Mouse (Mus musculus) small intestine, adult 2 months (tissue): ENCODE data around the gene Mst1. TPM values are rescaled to one million over a fixed set of nuclear protein-coding genes. Genes with fewer than 3 reads are reported as not detected.
A peak's percentile ranks its signal among the peaks of the same experiment; 100 is the strongest.

Experiments used
- H3K27ac ChIP-seq: fragments of 200-500 bp; 2 replicates; pipeline ENCODE4 v1.5.1; 2012; ENCODE audit warnings: low read depth, low read length, control low read depth, inconsistent platforms; ENCODE audit not compliant: insufficient read depth
- H3K27me3 ChIP-seq: fragments of 200-500 bp; 2 replicates; pipeline ENCODE4 v1.6.1; 2012; ENCODE audit warnings: mild to moderate bottlenecking, moderate library complexity, low read length, inconsistent platforms; ENCODE audit not compliant: control insufficient read depth, insufficient read depth
- H3K36me3 ChIP-seq: fragments of 200-500 bp; 2 replicates; pipeline ENCODE4 v1.6.1; 2012; ENCODE audit warnings: mild to moderate bottlenecking, low read length, control low read depth, inconsistent platforms; ENCODE audit not compliant: control insufficient read depth, insufficient read depth
- H3K4me1 ChIP-seq: fragments of 200-500 bp; 2 replicates; pipeline ENCODE4 v1.6.1; 2012; ENCODE audit warnings: low read length, inconsistent platforms, mixed read lengths; ENCODE audit not compliant: control insufficient read depth, insufficient read depth, insufficient read length
- H3K4me3 ChIP-seq: fragments of 200-500 bp; 2 replicates; pipeline ENCODE4 v1.5.1; 2012; ENCODE audit warnings: low read depth, mild to moderate bottlenecking, control low read depth, inconsistent platforms, low read length, moderate library complexity
- CTCF ChIP-seq: fragments of 200-500 bp; IDR thresholded peaks from 2 replicates; pipeline ENCODE4 v1.5.1; 2012; ENCODE audit warnings: low read depth, mild to moderate bottlenecking, control low read depth, inconsistent platforms, low read length, moderate library complexity, mixed read lengths; ENCODE audit not compliant: insufficient replicate concordance, insufficient read length; ENCODE audit errors: extremely low read depth
- POLR2A ChIP-seq: fragments of 200-500 bp; IDR thresholded peaks from 2 replicates; pipeline ENCODE4 v1.6.1; 2012; ENCODE audit warnings: low read depth, mild to moderate bottlenecking, control low read depth, inconsistent platforms, low read length, moderate library complexity
- WGBS: fragments of 180-500 bp; shearing (Covaris S2); methylation state at CpG from one replicate; pipeline ENCODE4 v1.1.7; 2018; 5-methylcytosine and 5-hydroxymethylcytosine counted together
- polyA plus RNA-seq: library from polyadenylated mRNA; depleted of rRNA; stranded (reverse); fragments of >200 nt; gene quantifications from 2 replicates; pipeline ENCODE4 v1.2.3, GENCODE M21; 2012

Mst1 gene
- polyA plus RNA-seq, 1 experiment = 0.35 TPM

DNA sequence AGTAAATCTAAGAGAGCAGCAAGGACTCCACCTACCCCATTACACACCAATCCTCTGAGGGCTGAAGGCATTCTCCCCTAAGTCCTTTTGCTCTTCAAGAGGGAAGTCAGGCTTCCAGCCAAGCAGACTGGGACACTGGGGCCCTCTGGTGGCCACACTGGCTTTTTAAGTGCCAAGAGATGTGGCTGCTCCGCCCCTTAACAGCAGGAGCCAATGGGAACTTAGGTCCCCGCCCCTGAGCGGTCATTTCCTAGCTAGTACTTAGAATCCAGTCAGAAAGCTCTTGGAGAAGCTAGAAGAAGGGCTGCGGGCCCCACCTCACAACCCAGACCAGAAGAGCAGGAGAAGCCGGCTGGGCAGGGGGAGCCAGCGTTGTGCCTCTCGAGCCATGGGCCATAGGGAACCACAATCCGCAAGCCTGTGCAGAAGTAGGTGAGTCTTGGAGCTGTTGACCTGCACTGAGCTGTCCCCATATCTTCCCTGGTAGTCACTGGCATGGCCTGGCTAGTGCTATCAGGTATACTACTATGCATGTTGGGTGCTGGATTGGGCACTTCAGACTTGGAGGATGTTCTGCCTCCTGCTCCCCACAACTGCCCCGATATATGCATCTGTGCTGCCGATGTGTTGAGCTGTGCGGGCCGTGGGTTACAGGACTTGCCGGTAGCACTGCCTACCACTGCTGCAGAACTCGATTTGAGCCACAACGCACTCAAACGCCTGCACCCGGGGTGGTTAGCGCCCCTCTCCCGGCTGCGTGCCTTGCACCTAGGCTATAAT is 27.2 kb upstream of the Mst1 start, which contains the start of gene Amigo3:
Gene Amigo3 (plus strand): TSS at position 275 of the 780 bp plus-strand sequence.
- Histone ChIP-seq H3K4me3 (peak within 1 kb of the TSS; percentile 41), H3K27ac (peak within 1 kb of the TSS; percentile 44), H3K27me3 (no peaks in the 10 kb centered on the region), H3K36me3 (peaks cover 55% of the 10 kb centered on the region), H3K4me1 (peaks cover 24% of the 10 kb centered on the region)
- TF ChIP-seq POLR2A = peak; percentile 35; the same call in 1 of the 2 replicates
- TF ChIP-seq CTCF = peak; percentile 95
- 33% methylated on average over 20 of the region's 20 CpGs for WGBS

DNA sequence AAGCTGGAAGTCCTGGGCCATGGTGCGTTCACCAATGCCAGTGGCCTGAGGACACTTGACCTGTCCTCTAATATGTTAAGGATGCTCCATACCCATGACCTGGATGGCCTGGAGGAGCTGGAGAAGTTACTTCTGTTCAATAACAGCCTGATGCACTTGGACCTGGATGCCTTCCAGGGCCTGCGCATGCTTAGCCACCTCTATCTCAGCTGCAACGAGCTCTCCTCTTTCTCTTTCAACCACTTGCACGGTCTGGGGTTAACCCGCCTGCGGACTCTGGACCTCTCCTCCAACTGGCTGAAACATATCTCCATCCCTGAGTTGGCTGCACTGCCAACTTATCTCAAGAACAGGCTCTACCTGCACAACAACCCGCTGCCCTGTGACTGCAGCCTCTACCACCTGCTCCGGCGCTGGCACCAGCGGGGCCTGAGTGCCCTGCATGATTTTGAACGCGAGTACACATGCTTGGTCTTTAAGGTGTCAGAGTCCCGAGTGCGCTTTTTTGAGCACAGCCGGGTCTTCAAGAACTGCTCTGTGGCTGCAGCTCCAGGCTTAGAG is 26.5 kb upstream of the Mst1 start:
- WGBS = 29% methylated on average over 15 of the region's 15 CpGs
- H3K27ac ChIP-seq = peak overlapping the region; percentile 44

DNA sequence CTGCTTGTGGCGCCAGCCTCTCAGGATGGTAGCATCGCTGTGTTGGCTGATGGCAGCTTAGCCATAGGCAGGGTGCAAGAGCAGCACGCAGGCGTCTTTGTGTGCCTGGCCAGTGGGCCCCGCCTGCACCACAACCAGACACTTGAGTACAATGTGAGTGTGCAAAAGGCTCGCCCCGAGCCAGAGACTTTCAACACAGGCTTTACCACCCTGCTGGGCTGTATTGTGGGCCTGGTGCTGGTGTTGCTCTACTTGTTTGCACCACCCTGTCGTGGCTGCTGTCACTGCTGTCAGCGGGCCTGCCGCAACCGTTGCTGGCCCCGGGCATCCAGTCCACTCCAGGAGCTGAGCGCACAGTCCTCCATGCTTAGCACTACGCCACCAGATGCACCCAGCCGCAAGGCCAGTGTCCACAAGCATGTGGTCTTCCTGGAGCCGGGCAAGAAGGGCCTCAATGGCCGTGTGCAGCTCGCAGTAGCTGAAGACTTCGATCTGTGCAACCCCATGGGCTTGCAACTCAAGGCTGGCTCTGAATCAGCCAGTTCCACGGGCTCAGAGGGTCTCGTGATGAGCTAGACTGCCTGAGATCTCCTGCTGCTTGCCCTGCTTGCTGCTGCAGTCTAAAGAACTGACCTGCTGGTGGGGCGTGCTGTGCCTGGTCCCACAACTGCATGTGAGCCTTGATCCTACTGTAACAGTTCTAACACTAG is 25.8 kb upstream of the Mst1 start:
- Histone ChIP-seq H3K27ac (no peak overlapping the region), H3K36me3 (peaks cover 66% of the 10 kb centered on the region), H3K27me3 (no peaks in the 10 kb centered on the region), H3K4me3 (no peak overlapping the region), H3K4me1 (peaks cover 20% of the 10 kb centered on the region)
- TF ChIP-seq POLR2A = no peak
- TF ChIP-seq CTCF = no peak
- WGBS = 72% methylated on average over 22 of the region's 22 CpGs

More for the DNA sequence above, 26.5 kb upstream of the Mst1 start:
- peaks cover 62% of the 10 kb centered on the region for H3K36me3 ChIP-seq
- H3K27me3 ChIP-seq = no peaks in the 10 kb centered on the region
- H3K4me3 ChIP-seq = no peak overlapping the region
- H3K4me1 ChIP-seq = peaks cover 20% of the 10 kb centered on the region
- no peak for TF ChIP-seq CTCF
- TF ChIP-seq POLR2A = peak; percentile 9; the same call in 1 of the 2 replicates

DNA sequence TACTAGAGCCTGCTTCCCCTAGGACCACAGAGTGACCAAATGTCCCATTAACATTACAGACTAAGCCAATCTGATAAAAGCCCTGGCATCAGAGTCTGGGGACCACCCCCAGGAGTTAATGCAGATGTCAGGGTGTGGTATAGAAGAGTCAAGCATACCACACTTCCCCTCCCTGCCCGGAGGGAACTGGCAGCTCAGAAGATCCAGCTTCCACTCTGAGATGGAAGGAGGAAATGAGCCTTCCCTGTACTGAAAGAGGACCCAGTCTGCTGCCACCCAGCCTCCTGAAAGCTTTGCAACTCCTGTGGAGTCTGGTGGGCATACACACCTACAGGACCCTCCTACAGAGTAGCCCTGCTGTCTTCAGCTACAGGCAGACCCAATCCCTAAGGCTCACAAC is 25.2 kb upstream of the Mst1 start:
- peaks cover 68% of the 10 kb centered on the region for H3K36me3 ChIP-seq
- WGBS = 39% methylated on average over 1 of the region's 1 CpGs
- H3K4me3 ChIP-seq = no peak overlapping the region
- H3K27ac ChIP-seq = no peak overlapping the region
- H3K4me1 ChIP-seq = peaks cover 20% of the 10 kb centered on the region
- TF ChIP-seq CTCF = no peak
- TF ChIP-seq POLR2A = no peak
- no peaks in the 10 kb centered on the region for H3K27me3 ChIP-seq

DNA sequence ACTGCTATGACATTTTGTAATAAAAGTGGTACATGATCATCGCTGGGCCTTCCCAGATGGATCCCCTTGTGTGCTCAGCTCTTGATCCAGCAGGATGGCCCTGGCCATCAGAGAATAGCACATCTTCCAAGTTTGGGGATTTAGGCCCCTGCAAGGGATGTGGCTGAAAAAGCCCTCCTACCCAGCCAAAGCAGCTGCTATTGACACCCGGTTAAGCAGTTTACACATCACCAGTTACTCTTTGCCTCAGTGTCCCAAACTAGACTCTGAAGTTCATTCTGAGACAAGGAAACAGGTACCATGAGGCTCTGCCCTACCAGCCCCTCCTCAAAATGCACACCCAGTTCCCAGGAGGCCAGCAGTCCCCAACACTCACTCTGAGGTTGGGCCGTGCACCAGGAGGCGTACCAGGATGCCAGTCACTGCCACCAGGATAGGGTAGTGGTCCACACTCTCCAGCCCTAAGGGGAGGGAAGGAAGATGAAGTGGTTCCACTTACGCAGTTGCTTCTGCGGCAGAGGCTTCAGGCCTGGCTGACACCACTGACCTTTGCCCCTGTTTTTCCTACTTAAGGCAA is 24.5 kb upstream of the Mst1 start:
- no peak for TF ChIP-seq CTCF
- no peak for TF ChIP-seq POLR2A
- 90% methylated on average over 6 of the region's 6 CpGs for WGBS
- peaks cover 65% of the 10 kb centered on the region for H3K36me3 ChIP-seq

DNA sequence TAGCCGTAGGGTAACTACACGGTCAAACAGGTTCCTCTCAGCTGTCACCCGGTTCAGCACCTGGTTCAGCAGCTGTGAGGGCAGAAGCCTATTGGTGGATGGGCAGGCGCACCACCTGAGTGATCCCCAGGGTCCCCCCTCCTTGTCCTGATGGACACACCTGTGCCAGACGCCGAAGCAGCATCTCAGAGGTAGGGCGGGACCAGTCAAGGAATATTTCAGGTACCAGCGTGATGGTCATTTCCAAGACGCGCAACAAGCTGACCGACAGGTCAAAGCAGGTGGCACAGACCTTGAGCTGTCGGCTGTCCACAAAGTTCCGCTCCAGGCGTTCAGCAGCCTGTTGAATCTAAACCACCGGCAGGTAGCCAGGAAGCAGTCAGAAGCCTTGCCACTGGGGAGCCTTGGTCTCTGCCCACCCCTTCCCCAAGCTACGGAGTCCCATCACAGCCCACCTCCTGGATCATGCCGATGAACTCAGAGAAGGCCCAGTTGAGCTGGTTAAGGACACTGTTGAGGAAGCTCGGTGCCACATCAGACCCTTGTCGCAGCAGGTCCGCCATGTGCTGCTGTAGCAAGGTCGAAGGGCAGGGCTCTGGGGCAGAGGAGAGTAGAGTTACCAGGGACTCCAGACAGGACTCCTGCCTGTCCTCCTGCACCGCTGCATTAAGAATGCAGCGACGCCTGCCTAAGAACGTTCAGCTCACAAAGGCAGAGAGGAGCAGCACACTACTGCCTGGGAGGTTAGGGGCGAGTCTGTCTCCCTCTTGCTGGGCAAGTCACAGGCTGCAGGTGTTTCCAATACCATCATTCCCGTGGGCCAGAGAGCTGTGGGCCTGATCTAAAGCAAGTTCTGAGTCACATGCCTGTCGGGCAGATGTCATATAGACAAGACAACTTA is 23.6 kb upstream of the Mst1 start:
- WGBS = 87% methylated on average over 28 of the region's 28 CpGs
- H3K27ac ChIP-seq = no peak overlapping the region
- H3K4me3 ChIP-seq = no peak overlapping the region
- H3K36me3 ChIP-seq = peaks cover 57% of the 10 kb centered on the region
- peaks cover 16% of the 10 kb centered on the region for H3K4me1 ChIP-seq
- H3K27me3 ChIP-seq = no peaks in the 10 kb centered on the region
- TF ChIP-seq CTCF = no peak
- TF ChIP-seq POLR2A = no peak

More for the DNA sequence above, 24.5 kb upstream of the Mst1 start:
- H3K4me1 ChIP-seq = peaks cover 16% of the 10 kb centered on the region
- H3K27ac ChIP-seq = no peak overlapping the region
- H3K27me3 ChIP-seq = no peaks in the 10 kb centered on the region
- H3K4me3 ChIP-seq = no peak overlapping the region
